Mouse (Mus musculus): ENCODE measurements around the gene Sstr4. TPM values are rescaled to one million over a fixed set of nuclear protein-coding genes. Genes with fewer than 3 reads are reported as not detected.

Gene Sstr4
- not detected for total RNA-seq (2023)

DNA sequence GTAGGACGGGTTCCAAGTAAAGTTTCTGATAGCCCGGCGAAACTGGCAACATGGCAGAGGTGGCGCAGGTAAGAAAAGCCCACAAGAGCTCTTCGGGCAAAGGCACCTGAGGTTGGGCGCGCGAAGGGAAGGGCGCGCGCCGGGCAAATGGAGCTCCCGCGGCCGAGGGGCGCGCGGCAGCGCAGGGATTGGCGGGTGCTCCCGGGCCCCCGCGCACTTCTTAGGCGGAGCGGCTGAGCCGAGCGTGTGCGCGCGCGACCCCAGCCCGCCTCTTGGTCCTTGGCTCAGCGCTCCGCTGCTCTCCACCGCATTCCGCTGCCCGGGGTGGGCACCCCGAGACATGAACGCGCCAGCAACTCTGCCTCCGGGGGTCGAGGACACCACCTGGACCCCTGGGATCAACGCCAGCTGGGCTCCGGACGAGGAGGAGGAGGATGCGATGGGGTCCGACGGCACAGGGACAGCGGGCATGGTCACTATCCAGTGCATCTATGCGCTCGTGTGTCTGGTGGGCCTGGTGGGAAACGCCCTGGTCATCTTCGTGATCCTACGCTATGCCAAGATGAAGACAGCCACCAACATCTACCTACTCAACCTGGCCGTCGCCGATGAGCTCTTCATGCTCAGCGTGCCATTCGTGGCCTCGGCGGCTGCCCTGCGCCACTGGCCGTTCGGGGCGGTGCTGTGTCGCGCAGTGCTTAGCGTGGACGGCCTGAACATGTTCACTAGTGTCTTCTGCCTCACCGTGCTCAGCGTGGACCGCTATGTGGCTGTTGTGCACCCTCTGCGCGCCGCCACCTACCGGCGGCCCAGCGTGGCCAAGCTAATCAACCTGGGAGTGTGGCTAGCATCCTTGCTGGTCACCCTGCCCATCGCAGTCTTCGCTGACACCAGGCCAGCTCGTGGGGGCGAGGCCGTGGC, at the start of gene Sstr4:
Sstr4 (plus strand) TSS at position 214 of the 921 bp plus-strand sequence.

DNA sequence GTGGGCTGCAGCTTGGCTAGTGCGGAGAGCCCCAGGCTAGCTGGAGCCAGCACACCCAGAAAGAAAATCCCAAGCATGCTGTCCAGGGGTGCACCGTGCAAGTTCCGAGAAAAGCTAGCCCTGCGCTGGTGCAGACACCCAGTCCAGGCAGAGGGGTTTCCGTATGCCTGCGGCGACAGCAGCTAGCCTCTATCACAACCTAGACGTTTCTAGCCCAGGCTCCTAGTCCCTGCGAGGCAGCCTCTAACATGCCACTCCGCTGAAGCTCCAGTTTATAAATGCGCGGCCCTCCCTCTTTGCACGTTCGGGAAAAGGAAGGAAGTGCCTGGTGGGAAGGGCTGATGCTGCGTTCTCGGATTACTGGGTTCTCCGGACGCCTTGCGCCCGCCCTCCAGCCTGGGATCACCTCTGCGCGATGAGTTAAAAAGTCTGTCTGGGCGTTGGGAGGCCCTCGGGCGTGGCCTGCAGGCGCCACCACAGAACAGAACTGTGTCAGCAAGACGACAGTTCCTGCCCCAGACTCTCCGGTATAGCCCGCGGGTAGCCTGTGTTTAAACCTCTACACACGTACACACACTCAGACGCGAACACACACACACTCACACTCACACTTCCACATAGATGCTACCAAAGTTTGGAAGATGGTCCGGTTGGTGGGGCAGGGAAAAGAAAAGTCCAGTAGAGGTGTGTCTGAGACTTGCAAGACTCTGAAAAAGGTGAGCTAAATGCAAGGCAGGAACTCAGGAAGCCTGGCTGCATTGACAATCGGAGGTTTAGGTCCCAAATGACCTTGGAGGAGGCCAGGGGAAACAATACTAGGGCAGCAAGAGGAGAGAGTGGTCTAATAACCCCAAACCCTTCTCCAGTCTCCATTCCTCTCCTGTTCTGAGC, 13.0 kb downstream of the Sstr4 start, which contains the start of gene Thbd:
Thbd (minus strand) TSS at position 319 of the 891 bp plus-strand sequence.

DNA sequence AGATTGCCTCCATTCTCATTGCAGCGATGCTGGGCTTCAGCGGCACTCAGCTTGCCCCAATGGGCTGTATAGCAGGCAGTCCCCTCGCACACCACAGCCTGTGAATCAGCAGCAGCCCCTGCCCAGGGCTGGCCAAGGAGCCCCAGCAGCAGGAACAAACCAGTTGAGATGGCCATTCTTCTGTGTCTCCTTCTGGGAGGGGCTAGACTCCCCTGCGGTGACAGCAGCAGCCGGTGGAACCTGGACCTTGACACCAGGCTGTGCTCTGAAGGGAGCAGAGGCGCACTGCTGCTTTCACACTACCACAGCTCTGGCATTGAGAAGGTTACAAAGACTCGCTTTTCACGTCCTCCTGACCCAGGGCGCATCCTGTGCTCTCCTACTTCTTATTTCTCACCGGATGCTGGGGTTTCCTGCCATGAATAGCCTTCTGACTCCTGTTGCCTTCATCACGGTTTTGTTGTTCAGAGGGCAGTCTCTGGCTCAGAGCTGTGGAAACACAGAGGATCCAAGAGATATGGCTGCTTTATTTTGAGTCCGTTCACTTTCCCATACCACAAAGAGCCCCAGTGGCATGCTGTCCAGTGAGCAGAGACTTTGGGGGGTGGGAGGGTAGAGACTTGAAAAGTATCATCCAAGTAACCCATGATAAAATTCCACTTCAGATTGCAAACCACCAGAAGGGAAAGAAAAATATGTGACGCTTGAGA, 48.3 kb downstream of the Sstr4 start, which contains the start of gene Cd93:
Cd93 (minus strand) TSS at position 315 of the 710 bp plus-strand sequence.

Other genes starting within 250 kb of the Sstr4 start
- 1 to 10 TPM in 1 of 2 experiments, under 1 TPM in 1; 0.95 to 1.4 TPM for gene Thbd, start 12.8 kb downstream of the Sstr4 start, total RNA-seq (2023)
- 1 to 10 TPM; 7.7 to 9.1 TPM for gene Cd93, start 48.2 kb downstream of the Sstr4 start, total RNA-seq (2023)